Mouse (Mus musculus) adrenal gland, postnatal 14 days (tissue): Measurements from ENCODE around the gene Prm1. TPM values are rescaled to one million over a fixed set of nuclear protein-coding genes. Genes with fewer than 3 reads are reported as not detected.
"Not testable (repeated sequence)": the region's sequence is repeated elsewhere in the genome, so short reads cannot be mapped to it uniquely, and the experiment has no call there.

Experiments
- DNase-seq: peaks from one replicate; pipeline ENCODE4 v3.0.0; 2021; ENCODE audit warnings: mixed read lengths
- total RNA-seq: library from RNA; stranded (reverse); gene quantifications from 2 replicates; pipeline ENCODE4 v1.2.3, GENCODE M21; 2021

Gene Prm1
- total RNA-seq, 1 experiment from 2014 or later: not detected

DNA sequence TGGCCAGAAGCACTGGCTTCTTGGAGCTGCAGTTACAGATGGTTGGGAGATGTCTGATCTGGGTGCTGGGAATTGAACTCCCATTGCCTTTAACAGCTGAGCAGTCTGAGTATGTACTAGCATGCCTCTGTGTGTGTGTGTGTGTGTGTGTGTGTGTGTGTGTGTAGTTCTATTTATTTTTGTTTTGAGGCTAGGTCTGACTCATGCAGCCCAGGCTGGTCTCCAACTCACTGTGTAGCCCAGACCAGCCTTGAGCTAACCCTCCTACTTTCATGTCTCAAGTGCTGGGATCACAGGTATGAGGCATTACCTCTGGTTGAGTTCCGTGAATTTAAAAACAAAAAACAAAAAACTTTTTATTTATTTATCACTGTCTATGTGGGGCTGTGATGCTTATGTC lies 18.9 kb upstream of the Prm1 start:
- no peak for DNase-seq

GRCm38 (mm10) chr16:10821387-10821786 lies 15.7 kb upstream of the Prm1 start:
- no peak for DNase-seq

DNA sequence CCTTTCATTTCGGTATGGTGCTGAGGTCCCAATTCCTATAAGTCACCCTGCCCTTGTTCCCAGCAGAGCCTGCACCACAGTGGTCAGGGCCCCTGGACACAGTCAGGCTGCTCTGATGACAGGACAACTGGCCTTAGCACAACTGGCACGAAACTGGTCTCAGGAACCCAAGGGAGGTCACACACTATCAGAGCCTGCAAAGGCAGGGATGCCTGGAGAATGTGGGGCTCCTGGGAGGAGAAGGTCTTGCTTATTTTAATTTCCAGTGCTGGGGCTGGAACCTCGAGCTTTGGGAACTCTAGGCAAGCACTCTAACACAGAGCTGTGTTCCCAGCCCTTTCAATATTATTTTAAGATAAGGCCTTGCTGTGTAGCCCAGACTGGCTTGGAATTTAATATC lies 14.3 kb upstream of the Prm1 start:
- DNase-seq: no peak

GRCm38 (mm10) chr16:10818579-10819135 lies 13.0 kb upstream of the Prm1 start:
- DNase-seq: no peak

DNA sequence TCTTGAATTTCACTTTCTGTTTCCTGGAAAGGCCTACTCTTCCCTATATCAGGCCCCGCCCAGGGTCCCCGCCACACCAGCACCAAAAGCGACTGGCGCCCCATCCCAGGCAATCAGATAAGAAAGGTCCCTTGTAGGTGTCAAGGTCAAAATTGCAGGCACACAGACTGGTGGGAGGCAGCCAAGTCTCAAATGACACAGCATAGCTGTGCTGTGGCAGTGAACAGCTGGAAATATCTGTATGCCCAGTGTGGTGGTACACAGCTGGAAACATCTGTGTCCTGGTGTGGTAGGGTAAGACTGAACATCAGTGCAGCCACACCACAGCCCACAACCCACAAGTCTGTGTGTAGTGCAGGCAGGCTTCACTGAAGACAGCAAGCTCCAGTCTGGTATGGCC lies 9.2 kb upstream of the Prm1 start:
- peak; percentile 56 for DNase-seq

GRCm38 (mm10) chr16:10813726-10814125 lies 8.1 kb upstream of the Prm1 start:
- no peak for DNase-seq

GRCm38 (mm10) chr16:10812865-10813371 lies 7.3 kb upstream of the Prm1 start, which contains the start of gene Gm11172:
Gm11172 (plus strand) TSS chr16:10812915.
- DNase-seq: no peak

- DNase-seq: peak; percentile 22
Measured at GRCm38 (mm10) chr16:10810376-10810775, 4.7 kb upstream of the Prm1 start.

DNA sequence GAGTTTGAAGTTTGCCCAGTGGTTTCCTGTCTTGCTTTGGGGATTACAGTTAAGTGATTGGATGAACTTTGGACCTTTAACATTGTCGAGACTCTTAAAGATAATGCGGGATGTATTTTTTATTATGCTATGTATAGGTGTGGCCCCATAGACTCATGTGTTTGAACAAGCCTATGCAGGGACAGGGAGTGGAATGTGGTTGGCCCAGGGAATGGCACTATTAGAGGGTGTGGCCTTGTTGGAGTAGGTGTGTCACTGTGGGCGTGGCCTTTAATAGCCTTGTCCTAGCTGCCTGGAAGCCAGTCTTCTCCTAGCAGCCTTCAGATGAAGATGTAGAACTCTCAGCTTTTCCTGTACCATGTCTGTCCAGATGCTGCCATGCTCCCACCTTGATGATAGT lies 3.2 kb downstream of the Prm1 start:
- DNase-seq: not testable (repeated sequence)

GRCm38 (mm10) chr16:10796034-10796433 lies 9.6 kb downstream of the Prm1 start, which contains the start of gene Prm2:
Prm2 (minus strand) TSS chr16:10796134.
- DNase-seq: no peak

- no peak for DNase-seq
Measured at GRCm38 (mm10) chr16:10790702-10791101, 14.9 kb downstream of the Prm1 start, which contains the start of gene Prm3. Prm3 (minus strand) TSS chr16:10790914.

GRCm38 (mm10) chr16:10788866-10789265 lies 16.8 kb downstream of the Prm1 start:
- no peak for DNase-seq

GRCm38 (mm10) chr16:10788271-10788670 lies 17.4 kb downstream of the Prm1 start, which contains the start of gene Tnp2:
Tnp2 (minus strand) TSS chr16:10788660.
- no peak for DNase-seq

DNA sequence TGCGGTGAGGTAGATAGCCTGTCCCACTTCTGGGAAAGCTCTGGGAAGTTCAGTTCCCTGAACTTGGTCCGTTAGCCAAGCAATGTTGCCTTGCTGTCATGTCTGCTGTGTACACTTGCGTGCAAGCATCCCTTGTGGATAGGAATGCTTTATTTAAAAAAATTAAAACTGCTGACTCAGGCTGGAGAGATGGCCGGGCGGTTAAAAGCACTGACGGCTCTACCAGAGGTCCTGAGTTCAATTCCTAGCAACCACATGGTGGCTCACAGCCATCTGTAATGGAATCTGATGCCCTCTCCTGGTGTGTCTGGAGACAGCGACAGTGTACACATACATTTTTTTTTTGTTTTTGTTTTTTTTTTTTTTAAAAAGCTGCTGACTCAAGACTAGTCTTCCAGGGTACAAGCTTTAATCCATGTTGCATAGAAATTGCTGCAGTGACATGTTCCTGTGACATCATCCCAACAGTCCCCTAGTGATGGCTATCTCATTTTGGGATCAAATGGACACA lies 18.0 kb downstream of the Prm1 start:
- no peak for DNase-seq

DNA sequence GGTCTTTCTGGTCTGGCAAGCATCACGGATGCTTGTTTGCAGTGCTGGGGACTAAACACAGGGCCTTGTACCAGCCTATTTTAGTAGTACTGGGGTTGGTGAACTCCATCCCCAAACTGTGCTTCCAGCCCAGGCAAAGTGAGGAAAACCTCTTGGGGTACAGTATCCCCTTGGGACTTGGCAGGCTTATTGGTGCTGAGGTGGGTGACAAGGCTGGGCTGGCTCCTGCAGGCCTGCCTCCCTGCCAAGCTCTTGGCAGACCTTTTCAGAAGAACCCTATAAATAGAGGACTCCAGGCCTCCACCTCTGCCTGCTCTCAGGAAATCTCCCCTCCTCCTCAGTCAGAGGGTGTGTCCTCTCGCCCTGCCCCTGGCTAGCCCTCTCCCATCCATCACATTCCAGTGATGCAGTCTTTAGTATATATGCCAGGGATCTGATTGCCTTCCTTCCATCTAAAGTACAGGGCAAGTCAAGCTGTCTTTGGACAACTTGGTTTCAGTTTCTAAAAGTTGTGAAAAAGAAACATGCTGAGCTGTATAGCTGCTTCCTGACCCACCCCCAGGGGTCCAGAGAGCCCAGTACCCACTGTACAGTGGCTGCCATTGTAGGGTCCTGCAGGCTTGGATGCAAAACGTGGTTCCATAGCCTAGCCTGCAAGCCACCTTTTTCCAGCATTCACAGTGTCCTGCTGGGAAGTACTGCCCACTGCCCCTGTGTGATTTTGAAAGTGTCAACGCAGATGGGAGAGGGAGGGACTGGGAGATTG lies 18.7 kb downstream of the Prm1 start:
- DNase-seq: no peak

- DNase-seq: peak; percentile 91
Measured at GRCm38 (mm10) chr16:10786288-10786687, 19.4 kb downstream of the Prm1 start.

- DNase-seq: peak; percentile 94
Measured at GRCm38 (mm10) chr16:10785371-10786231, 20.0 kb downstream of the Prm1 start, which contains the start of gene Socs1. Socs1 (minus strand) TSS chr16:10785536.

DNA sequence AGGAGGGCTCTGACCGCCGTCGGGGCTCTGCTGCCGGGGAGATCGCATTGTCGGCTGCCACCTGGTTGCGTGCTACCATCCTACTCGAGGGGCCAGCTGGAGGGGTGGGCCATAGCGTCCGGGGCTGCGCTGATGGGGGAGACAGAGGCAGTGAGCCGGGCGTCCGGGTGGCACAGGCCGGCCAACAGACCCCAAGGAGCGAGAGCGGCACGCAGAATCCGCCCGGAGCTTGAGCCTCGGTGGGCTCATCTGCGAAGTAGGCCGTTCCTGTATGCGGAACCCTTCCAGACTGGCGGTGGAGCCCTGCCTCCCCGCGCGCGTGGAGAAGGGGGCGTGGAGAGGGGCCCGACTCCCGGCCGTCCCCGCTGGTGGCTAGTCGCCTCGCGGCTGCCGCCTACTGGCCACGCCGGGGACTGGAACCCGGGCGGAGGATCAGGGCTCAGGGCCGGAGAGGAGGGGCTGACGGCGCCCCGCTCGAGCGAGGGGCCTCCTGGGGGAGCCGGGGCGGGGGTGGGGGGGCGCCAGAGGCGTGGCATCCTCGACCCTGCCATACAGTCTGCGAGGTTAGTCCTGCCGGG lies 20.8 kb downstream of the Prm1 start:
- DNase-seq: peak; percentile 97

DNA sequence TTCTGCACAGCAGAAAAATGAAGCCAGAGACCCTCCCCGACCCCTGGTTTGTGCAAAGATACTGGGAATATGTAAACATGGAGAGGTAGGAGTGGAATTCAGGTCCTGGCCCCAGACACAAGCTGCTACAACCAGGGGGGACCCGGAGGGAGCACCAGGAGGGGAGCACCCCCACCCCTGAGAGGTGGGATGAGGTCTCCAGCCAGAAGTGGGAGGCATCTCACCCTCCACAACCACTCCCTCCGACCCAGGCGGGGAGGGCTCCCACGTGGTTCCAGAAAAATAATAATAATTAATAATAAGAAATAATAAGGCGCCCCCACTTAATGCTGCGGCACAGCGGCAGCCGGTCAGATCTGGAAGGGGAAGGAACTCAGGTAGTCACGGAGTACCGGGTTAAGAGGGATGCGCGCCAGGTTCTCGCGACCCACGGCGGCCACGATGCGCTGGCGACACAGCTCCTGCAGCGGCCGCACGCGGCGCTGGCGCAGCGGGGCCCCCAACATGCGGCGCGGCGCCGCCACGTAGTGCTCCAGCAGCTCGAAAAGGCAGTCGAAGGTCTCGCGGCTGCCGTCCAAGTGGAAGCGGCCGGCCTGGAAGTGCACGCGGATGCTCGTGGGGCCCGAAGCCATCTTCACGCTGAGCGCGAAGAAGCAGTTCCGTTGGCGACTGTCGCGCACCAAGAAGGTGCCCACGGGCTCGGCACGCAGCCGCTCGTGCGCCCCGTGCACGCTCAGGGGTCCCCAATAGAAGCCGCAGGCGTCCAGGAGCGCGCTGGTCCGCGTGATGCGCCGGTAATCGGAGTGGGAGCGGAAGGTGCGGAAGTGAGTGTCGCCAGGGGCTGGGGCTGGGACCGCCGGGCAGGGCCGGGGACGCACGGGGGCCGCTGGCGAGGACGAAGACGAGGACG lies 21.5 kb downstream of the Prm1 start:
- peak; percentile 74 for DNase-seq

DNA sequence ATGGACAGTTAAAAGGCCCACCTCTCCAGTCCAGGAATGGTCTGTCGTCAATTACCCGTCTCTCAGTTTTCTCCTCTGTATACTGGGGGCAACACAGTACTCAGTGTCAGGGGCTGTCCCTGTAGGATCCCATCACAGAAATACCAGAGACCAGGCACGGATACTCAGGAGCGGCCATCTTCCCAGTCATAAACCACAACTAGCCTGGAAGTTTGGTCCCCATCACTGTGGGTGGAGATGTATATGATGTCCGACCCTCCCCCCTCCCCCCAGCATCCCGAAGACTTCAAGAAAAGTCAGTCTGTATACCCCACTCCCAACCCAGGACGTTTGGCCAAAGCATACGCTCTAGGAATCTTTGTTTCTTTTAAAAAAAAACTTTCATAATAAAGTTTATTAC lies 22.2 kb downstream of the Prm1 start:
- DNase-seq: no peak

GRCm38 (mm10) chr16:10783152-10783434 lies 22.5 kb downstream of the Prm1 start:
- no peak for DNase-seq
